Mouse (Mus musculus) lung, adult 2 months (tissue): ENCODE measurements around the gene Ripor2.

Experiments used
- CTCF ChIP-seq: fragments of 200-500 bp; IDR thresholded peaks from 2 replicates; pipeline ENCODE4 v1.5.1; 2011; ENCODE audit warnings: mild to moderate bottlenecking, low read length, control low read depth; ENCODE audit not compliant: insufficient read depth
- POLR2A ChIP-seq: fragments of 200-500 bp; IDR thresholded peaks from 2 replicates; pipeline ENCODE4 v1.6.1; 2011; ENCODE audit warnings: low read depth, mild to moderate bottlenecking, control low read depth, low read length, borderline replicate concordance; ENCODE audit errors: extremely low read depth

DNA sequence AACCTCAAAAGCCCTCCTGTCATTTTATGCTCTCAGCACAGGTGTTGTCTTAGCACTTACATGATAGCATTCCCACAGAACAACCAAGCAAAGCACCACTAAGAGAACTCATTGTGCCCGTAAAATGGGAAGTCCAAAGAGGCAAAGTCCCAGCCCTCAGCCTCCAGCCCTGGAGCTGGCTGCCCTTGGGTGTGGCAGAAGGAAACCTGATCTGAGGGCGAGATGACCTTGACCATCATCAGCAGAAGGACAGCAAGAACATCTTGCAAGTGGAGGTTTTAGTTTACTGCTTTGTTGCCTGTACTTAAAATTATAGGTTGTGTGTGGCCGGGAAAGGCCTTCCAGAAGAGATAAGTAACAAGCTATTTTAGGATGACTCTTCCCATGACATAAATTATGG is 6.9 kb upstream of the Ripor2 start:
- TF ChIP-seq CTCF, result no peak
- no peak for TF ChIP-seq POLR2A
